Mouse (Mus musculus): ENCODE data around the gene Gm5431. TPM values are rescaled to one million over a fixed set of nuclear protein-coding genes. Genes with fewer than 3 reads are reported as not detected.

Gene Gm5431
- total RNA-seq, 2 experiments from 2014 or later: 0.25 to 0.28 TPM

GRCm38 (mm10) chr11:48842378-48842792 is 59.6 kb downstream of the Gm5431 start:
- intact Hi-C loops (cut with DNase I): no loop called here
- no peak for DNase-seq

- intact Hi-C loops (cut with DNase I): no loop called here
- no peak for DNase-seq
Observed at GRCm38 (mm10) chr11:48841213-48841612, 60.8 kb downstream of the Gm5431 start.

GRCm38 (mm10) chr11:48840805-48841204 is 61.2 kb downstream of the Gm5431 start:
- intact Hi-C loops (cut with DNase I): no loop called here
- DNase-seq: no peak

GRCm38 (mm10) chr11:48838879-48839680 is 62.9 kb downstream of the Gm5431 start:
- no peak for DNase-seq
- intact Hi-C loops (cut with DNase I): no loop called here

GRCm38 (mm10) chr11:48838181-48838797 is 63.7 kb downstream of the Gm5431 start:
- no peak for DNase-seq
- intact Hi-C loops (cut with DNase I): no loop called here

Other genes with a start within 250 kb of the Gm5431 start
- gene Rack1, start 101.9 kb downstream of the Gm5431 start, total RNA-seq (2021): 100 to 1,000 TPM; 299 to 361 TPM
- gene Trim41, start 84.9 kb downstream of the Gm5431 start, total RNA-seq (2021): 10 to 100 TPM; 17.2 to 22.6 TPM
- 10 to 100 TPM; 48.2 to 49.7 TPM for gene Trim7, start 76.1 kb downstream of the Gm5431 start, total RNA-seq (2021)
- gene Gm12184, start 75.6 kb downstream of the Gm5431 start, total RNA-seq (2021): under 1 TPM; 0.61 to 0.91 TPM
- 10 to 100 TPM in 1 of 2 experiments, 1 to 10 TPM in 1; 8.7 to 11.3 TPM for gene Irgm1, start 30.5 kb downstream of the Gm5431 start, total RNA-seq (2021)
- gene Psme2b, start 44.0 kb upstream of the Gm5431 start, total RNA-seq (2021): under 1 TPM; 0.41 to 0.44 TPM
- gene Olfr56, start 76.7 kb upstream of the Gm5431 start, total RNA-seq (2021): not detected
- 1 to 10 TPM; 1.2 TPM for gene 9930111J21Rik1, start 77.2 kb upstream of the Gm5431 start, total RNA-seq (2021)
- under 1 TPM; 0.26 to 0.27 TPM for gene Gm12185, start 90.0 kb upstream of the Gm5431 start, total RNA-seq (2021)
- gene Tgtp1, start 92.0 kb upstream of the Gm5431 start, total RNA-seq (2021): 1 to 10 TPM in 1 of 2 experiments, under 1 TPM in 1; 0.33 to 1.2 TPM
- 1 to 10 TPM; 1.6 to 1.7 TPM for gene 9930111J21Rik2, start 149.0 kb upstream of the Gm5431 start, total RNA-seq (2021)
- 1 to 10 TPM in 1 of 2 experiments, under 1 TPM in 1; 0.33 to 1.1 TPM for gene Tgtp2, start 162.0 kb upstream of the Gm5431 start, total RNA-seq (2021)
- gene Ifi47, start 174.4 kb upstream of the Gm5431 start, total RNA-seq (2021): under 1 TPM; 0.59 to 0.64 TPM
- not detected for gene Olfr1396, start 212.7 kb upstream of the Gm5431 start, total RNA-seq (2021)
- gene Olfr1395, start 240.1 kb upstream of the Gm5431 start, total RNA-seq (2021): not detected